Mouse (Mus musculus) stomach, embryonic 14.5 days (tissue): ENCODE data around the gene Llph. TPM values are rescaled to one million over a fixed set of nuclear protein-coding genes. Genes with fewer than 3 reads are reported as not detected.

Source experiments
- ATAC-seq: fragments of 200-750 bp; cut with Nextera tagmentation; 2 replicates; pipeline ENCODE4 v1.8.0; 2017; ENCODE audit warnings: low read depth, moderate TSS enrichment; ENCODE audit not compliant: insufficient number of reproducible peaks, insufficient read depth, low FRiP score
- H3K27ac ChIP-seq: fragments of 300-500 bp; sonication (generic); 2 replicates; pipeline ENCODE4 v1.5.1; 2014; ENCODE audit warnings: mild to moderate bottlenecking, low read length, moderate library complexity, mixed read lengths
- H3K27me3 ChIP-seq: fragments of 300-500 bp; sonication (generic); 2 replicates; pipeline ENCODE4 v1.6.1; 2014; ENCODE audit warnings: low read length, control low read depth, mixed read lengths; ENCODE audit not compliant: control insufficient read depth, insufficient read depth
- H3K36me3 ChIP-seq: fragments of 300-500 bp; sonication (generic); 2 replicates; pipeline ENCODE4 v1.6.1; 2014; ENCODE audit warnings: mild to moderate bottlenecking, control low read depth, low read length, moderate library complexity, mixed read lengths; ENCODE audit not compliant: control insufficient read depth, insufficient read depth
- H3K4me1 ChIP-seq: fragments of 300-500 bp; sonication (generic); 2 replicates; pipeline ENCODE4 v1.6.1; 2014; ENCODE audit warnings: low read length, control low read depth, mixed read lengths; ENCODE audit not compliant: control insufficient read depth, insufficient read depth
- H3K4me2 ChIP-seq: fragments of 300-500 bp; sonication (generic); replicated peaks from 2 replicates; pipeline ENCODE4 v1.6.1; 2014; ENCODE audit warnings: low read depth, low read length, control low read depth
- H3K4me3 ChIP-seq: fragments of 300-500 bp; sonication (generic); 2 replicates; pipeline ENCODE4 v1.5.1; 2014; ENCODE audit warnings: low read depth, low read length, control low read depth
- H3K9ac ChIP-seq: fragments of 300-500 bp; sonication (generic); replicated peaks from 2 replicates; pipeline ENCODE4 v1.6.1; 2014; ENCODE audit warnings: low read depth, mild to moderate bottlenecking, control low read depth, low read length, moderate library complexity, mixed read lengths
- H3K9me3 ChIP-seq: fragments of 300-500 bp; sonication (generic); 2 replicates; pipeline ENCODE4 v1.6.1; 2016; ENCODE audit warnings: low read depth, low read length, control low read depth; ENCODE audit not compliant: control insufficient read depth
- WGBS: fragments of 180-500 bp; shearing (Covaris S2); extraction: QIAGEN DNeasy Blood & Tissue Kit; methylation state at CpG from one replicate; pipeline ENCODE4 v1.1.7; 2014; 5-methylcytosine and 5-hydroxymethylcytosine counted together
- polyA plus RNA-seq: library from polyadenylated mRNA; unstranded; fragments of >200 nt; fragmentation: Nextera tagmentation; extraction: Ambion mirVana; gene quantifications from 2 replicates; pipeline ENCODE4 v1.2.1, GENCODE M21; 2014

The Llph gene
- polyA plus RNA-seq, 1 experiment from 2014 or later, result 59.2 TPM

DNA sequence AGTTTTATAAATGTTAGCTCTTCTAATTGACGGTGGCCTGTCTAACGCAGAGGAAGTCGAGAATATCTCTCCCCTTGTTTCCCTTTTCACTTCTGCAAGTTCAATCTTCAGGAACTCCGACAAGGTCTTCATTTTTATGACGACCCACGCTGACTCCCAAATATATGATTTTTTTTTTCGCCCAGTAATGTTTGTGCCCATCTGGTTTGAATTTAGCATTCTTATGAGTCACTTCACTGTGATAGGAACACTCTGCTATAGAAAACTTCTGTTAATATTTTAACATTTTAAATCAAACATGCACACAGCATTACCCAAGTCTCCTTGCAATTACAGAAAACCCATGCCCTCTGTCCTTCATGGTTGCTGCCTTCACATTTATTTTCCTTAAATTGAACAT, 46.5 kb downstream of the Llph start:
- peaks cover 17% of the 10 kb centered on the region; the same call in 1 of the 2 replicates for H3K4me1 ChIP-seq
- 71% methylated on average over 7 of the region's 7 CpGs for WGBS
- no peak for ATAC-seq
- H3K36me3 ChIP-seq, result no peaks in the 10 kb centered on the region
- no peaks in the 10 kb centered on the region for H3K9me3 ChIP-seq
- no peak overlapping the region for H3K9ac ChIP-seq
- no peak overlapping the region for H3K4me3 ChIP-seq
- no peaks in the 10 kb centered on the region for H3K27me3 ChIP-seq
- H3K4me2 ChIP-seq, result no peak overlapping the region
- H3K27ac ChIP-seq, result no peak overlapping the region

DNA sequence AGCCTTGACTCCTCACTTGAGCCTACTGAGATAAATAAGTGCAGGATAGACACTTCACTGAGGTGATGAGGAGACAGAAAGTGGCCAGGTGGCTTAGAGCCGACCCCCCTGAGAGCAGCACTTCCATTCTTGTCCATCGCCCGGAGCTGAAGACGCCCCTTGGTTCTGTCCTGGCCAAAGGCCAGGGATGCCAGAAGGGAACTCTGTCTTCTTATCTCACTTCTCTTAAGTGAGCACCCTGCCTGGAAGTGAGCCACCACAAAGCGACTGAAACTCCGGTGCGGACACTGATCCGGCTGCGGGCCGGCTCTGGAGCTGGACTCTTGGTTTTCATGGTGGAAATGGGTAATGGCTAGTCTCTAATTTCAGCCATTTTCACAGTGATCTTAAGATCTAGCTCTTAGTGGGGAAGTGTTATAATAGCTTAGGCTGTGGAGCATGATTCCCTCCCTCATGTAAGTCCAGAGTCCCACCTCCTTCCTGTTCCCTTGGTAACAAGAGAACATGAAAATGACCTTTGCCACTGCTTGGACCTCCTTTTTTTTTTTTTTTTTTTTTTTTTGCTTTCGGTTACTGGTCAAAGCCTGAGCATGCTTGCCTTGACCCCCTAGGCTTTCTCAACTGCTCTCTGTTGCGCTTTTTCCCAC, 52.7 kb downstream of the Llph start:
- Histone ChIP-seq H3K9ac (no peak overlapping the region), H3K36me3 (no peaks in the 10 kb centered on the region), H3K27ac (no peak overlapping the region), H3K4me2 (no peak overlapping the region), H3K4me3 (no peak overlapping the region), H3K27me3 (no peaks in the 10 kb centered on the region), H3K4me1 (0 out of 2 replicates have a peak, but pooled peaks cover 3% of the 10 kb centered on the region), H3K9me3 (no peaks in the 10 kb centered on the region)
- WGBS, result 71% methylated on average over 12 of the region's 12 CpGs
- no peak; the same call in 1 of the 2 replicates for ATAC-seq

DNA sequence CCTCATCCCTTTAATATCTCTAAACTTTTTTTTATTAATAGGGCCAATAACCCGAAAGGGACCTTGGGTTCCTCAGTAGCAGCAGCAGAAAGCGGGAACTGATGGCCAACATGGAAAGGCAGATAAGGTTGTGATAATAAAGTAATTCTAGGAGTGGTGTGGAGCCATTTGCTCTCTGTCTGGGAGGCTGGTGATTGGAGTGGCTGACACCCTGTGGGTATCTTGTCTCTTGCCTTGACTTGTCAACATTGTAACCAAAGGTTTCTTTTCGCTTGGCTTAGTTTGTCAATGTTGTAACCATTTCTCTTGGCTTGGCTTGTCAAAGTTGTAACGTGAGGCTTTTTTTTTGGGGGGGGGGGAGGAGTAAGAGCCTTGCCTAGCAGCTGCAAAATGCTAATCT, 53.5 kb downstream of the Llph start:
- H3K9ac ChIP-seq, result no peak overlapping the region
- no peaks in the 10 kb centered on the region for H3K4me1 ChIP-seq
- no peak overlapping the region for H3K4me2 ChIP-seq
- H3K36me3 ChIP-seq, result no peaks in the 10 kb centered on the region
- no peak overlapping the region for H3K27ac ChIP-seq
- no peaks in the 10 kb centered on the region for H3K9me3 ChIP-seq
- ATAC-seq, result no peak
- H3K27me3 ChIP-seq, result no peaks in the 10 kb centered on the region
- WGBS, result 64% methylated on average over 4 of the region's 4 CpGs
- no peak overlapping the region for H3K4me3 ChIP-seq

DNA sequence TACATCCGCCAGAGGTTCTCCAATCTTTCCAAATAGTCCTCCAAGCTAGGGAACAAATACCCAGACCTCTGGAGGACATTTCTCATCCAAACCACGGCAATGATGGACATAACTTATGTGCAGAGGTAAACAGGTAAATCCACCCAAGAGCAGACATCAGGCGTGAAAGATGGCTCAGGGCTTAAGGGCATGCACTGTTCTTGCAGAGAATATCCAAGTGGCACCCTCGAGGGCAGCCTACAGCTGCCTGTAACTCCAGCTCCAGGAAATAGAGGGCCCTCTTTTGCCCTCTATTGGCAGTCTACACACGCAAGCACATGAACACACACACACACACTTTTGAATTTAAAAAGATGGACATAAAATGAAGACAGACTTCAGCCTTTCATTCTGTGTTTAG, 54.8 kb downstream of the Llph start:
- 75% methylated on average over 5 of the region's 5 CpGs for WGBS
- no peak for ATAC-seq

More for the DNA sequence above, 54.8 kb downstream of the Llph start:
- H3K4me2 ChIP-seq, result no peak overlapping the region
- H3K4me3 ChIP-seq, result no peak overlapping the region
- H3K4me1 ChIP-seq, result no peaks in the 10 kb centered on the region
- no peak overlapping the region for H3K27ac ChIP-seq
- no peak overlapping the region for H3K9ac ChIP-seq
- H3K9me3 ChIP-seq, result no peaks in the 10 kb centered on the region
- no peaks in the 10 kb centered on the region for H3K36me3 ChIP-seq
- H3K27me3 ChIP-seq, result no peaks in the 10 kb centered on the region

Other genes starting within 250 kb of the Llph start
- 5.0 and 7.1 TPM in 2 replicates for gene Helb, start 114.1 kb upstream of the Llph start, polyA plus RNA-seq
- 104 and 110 TPM in 2 replicates for gene Tmbim4, start 25.5 kb upstream of the Llph start, polyA plus RNA-seq
- 0.75 and 1.3 TPM in 2 replicates for gene Irak3, start 24.9 kb upstream of the Llph start, polyA plus RNA-seq
- 54.3 and 57.8 TPM in 2 replicates for gene Hmga2, start 249.4 kb downstream of the Llph start, polyA plus RNA-seq